Mouse (Mus musculus) myocyte (in vitro differentiated cells): Measurements from ENCODE around the gene Rraga.

Experiments
- CEBPB ChIP-seq: IDR thresholded peaks from 2 replicates; pipeline ENCODE4 v1.6.1; 2011; ENCODE audit warnings: mild to moderate bottlenecking, moderate library complexity; ENCODE audit not compliant: poor library complexity, insufficient read depth, severe bottlenecking
- E2F4 ChIP-seq: IDR thresholded peaks from one replicate; pipeline ENCODE4 v1.6.1; 2011; ENCODE audit warnings: mild to moderate bottlenecking, control low read depth, moderate library complexity; ENCODE audit not compliant: insufficient read depth
- MAX ChIP-seq: IDR thresholded peaks from one replicate; pipeline ENCODE4 v1.6.1; 2011; ENCODE audit warnings: low read depth, mild to moderate bottlenecking, control low read depth
- MYOD1 ChIP-seq, 3 experiments: IDR thresholded peaks; one replicate each; pipeline ENCODE4 v1.6.1; 2011; ENCODE audit warnings: control low read depth in 2 of 3, low read depth in 2 of 3, mild to moderate bottlenecking in 2 of 3, moderate library complexity in 1 of 3; ENCODE audit not compliant: insufficient read length in 2 of 3, control insufficient read depth in 1 of 3
- MYOG ChIP-seq, 3 experiments: IDR thresholded peaks; one replicate each; pipeline ENCODE4 v1.6.1; 2011; ENCODE audit warnings: control low read depth in 2 of 3, low read depth in 2 of 3, mild to moderate bottlenecking in 2 of 3; ENCODE audit not compliant: insufficient read length in 2 of 3, control insufficient read depth in 1 of 3, insufficient read depth in 1 of 3
- POLR2A ChIP-seq: IDR thresholded peaks from one replicate; pipeline ENCODE4 v1.6.1; 2011; ENCODE audit warnings: low read depth, mild to moderate bottlenecking, control low read depth, moderate library complexity; ENCODE audit not compliant: insufficient read length
- SRF ChIP-seq: IDR thresholded peaks from one replicate; pipeline ENCODE4 v1.6.1; 2011; ENCODE audit warnings: low read depth; ENCODE audit not compliant: control insufficient read depth, insufficient read length
- TCF12 ChIP-seq: IDR thresholded peaks from one replicate; pipeline ENCODE4 v1.6.1; 2011; ENCODE audit warnings: mild to moderate bottlenecking, control low read depth; ENCODE audit not compliant: poor library complexity, insufficient read depth, severe bottlenecking
- TCF3 ChIP-seq: IDR thresholded peaks from one replicate; pipeline ENCODE4 v1.6.1; 2011; ENCODE audit warnings: low read depth, control low read depth; ENCODE audit not compliant: insufficient read length
- USF1 ChIP-seq: IDR thresholded peaks from one replicate; pipeline ENCODE4 v1.6.1; 2011; ENCODE audit warnings: low read depth, mild to moderate bottlenecking, control low read depth, moderate library complexity

GRCm38 (mm10) chr4:86625463-86625862 is 50.0 kb downstream of the Rraga start:
- no peak for TF ChIP-seq POLR2A
- no peak for TF ChIP-seq TCF3
- no peak for TF ChIP-seq MYOG (IDR thresholded peaks at IDR 0.05; ENCODE audit: control insufficient read depth in 1 of 3, insufficient read depth in 1 of 3, insufficient read length in 2 of 3, low read depth in 2 of 3)
- TF ChIP-seq USF1: no peak
- no peak for TF ChIP-seq MAX
- no peak for TF ChIP-seq CEBPB
- no peak for TF ChIP-seq MYOD1 (IDR thresholded peaks at IDR 0.05; ENCODE audit: control insufficient read depth in 1 of 3, insufficient read length in 2 of 3, low read depth in 2 of 3)
- TF ChIP-seq TCF12: no peak
- TF ChIP-seq SRF: no peak
- no peak for TF ChIP-seq E2F4
